ENCODE assay signal across 28 mouse cellular contexts in the genomic region with DNA sequence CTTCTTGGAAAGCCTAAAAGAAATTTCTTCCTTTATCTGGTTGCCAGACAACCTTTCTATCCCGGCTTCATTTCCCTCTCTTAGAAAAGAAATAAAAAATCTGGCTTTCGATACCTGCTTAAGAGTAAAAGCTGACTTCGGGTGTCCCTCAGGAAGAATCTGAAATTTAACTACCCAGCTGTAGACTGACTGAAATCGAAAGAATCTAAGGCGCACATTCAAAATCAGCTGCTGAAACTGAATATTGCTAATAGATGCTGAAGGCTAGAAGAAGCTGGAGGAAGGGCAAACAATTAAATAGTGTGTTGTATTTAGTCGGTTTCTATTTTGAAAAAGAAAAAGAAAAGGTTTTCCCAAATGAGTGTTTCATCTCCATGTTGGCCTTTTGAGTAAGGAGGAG.
"Had no signal": no experiment of that assay in that cellular context is flagged by ENCODE, and none has a peak within 500 bp of the region (broad histone marks: within the 10 kb centered on the region; RNA-seq: fewer than 3 reads in every experiment).

No protein-coding gene starts in this region.

- H3K4me2 ChIP-seq: embryonic facial prominence, embryonic 12.5 days; embryonic facial prominence, embryonic 13.5 days; embryonic facial prominence, embryonic 15.5 days; forebrain, embryonic 12.5 days; forebrain, embryonic 13.5 days; forebrain, embryonic 15.5 days had no signal

- H3K9me3 ChIP-seq: embryonic facial prominence, embryonic 10.5 days; embryonic facial prominence, embryonic 12.5 days; embryonic facial prominence, embryonic 13.5 days; embryonic facial prominence, embryonic 15.5 days; forebrain, embryonic 10.5 days; forebrain, embryonic 12.5 days; forebrain, embryonic 13.5 days; forebrain, embryonic 15.5 days had no signal

- H3K36me3 ChIP-seq: embryonic facial prominence, embryonic 10.5 days; embryonic facial prominence, embryonic 12.5 days; embryonic facial prominence, embryonic 13.5 days; embryonic facial prominence, embryonic 15.5 days; forebrain, embryonic 10.5 days; forebrain, embryonic 12.5 days; forebrain, embryonic 15.5 days had no signal

- H3K27me3 ChIP-seq: embryonic facial prominence, embryonic 12.5 days; embryonic facial prominence, embryonic 13.5 days; embryonic facial prominence, embryonic 15.5 days; forebrain, embryonic 12.5 days; forebrain, embryonic 13.5 days; forebrain, embryonic 15.5 days had no signal

- DNase-seq: cerebellum, adult 8-10 months; cerebellum, adult 9-10 months; cerebellum, adult 9-11 months; cerebellum, postnatal 10 days; cerebellum, postnatal 14 days; cerebellum, postnatal 25 days; cerebellum, postnatal 36 days; embryo, embryonic 11 days; forebrain, postnatal 0 days; gastrocnemius, adult 2 months; gastrocnemius, postnatal 10 days; gastrocnemius, postnatal 14 days; gastrocnemius, postnatal 25 days; gastrocnemius, postnatal 36 days; heart, adult 11 months; heart, adult 18-20 months; heart, adult 2 months had no signal

- H3K9ac ChIP-seq: embryonic facial prominence, embryonic 12.5 days; embryonic facial prominence, embryonic 13.5 days; embryonic facial prominence, embryonic 15.5 days; forebrain, embryonic 12.5 days; forebrain, embryonic 13.5 days; forebrain, embryonic 15.5 days; forebrain, postnatal 0 days had no signal

- ATAC-seq: forebrain, embryonic 13.5 days; forebrain, embryonic 14.5 days; forebrain, embryonic 15.5 days; forebrain, embryonic 16.5 days; forebrain, postnatal 0 days had no signal

- H3K4me1 ChIP-seq: embryonic facial prominence, embryonic 10.5 days; embryonic facial prominence, embryonic 12.5 days; embryonic facial prominence, embryonic 13.5 days; embryonic facial prominence, embryonic 15.5 days; forebrain, embryonic 12.5 days; forebrain, embryonic 13.5 days; forebrain, embryonic 15.5 days had no signal

- H3K27ac ChIP-seq: embryonic facial prominence, embryonic 10.5 days; embryonic facial prominence, embryonic 12.5 days; embryonic facial prominence, embryonic 13.5 days; embryonic facial prominence, embryonic 15.5 days; forebrain, embryonic 10.5 days; forebrain, embryonic 12.5 days; forebrain, embryonic 13.5 days; forebrain, embryonic 15.5 days; gastrocnemius, adult 2 months; heart, adult 2 months had no signal

- H3K4me3 ChIP-seq: embryonic facial prominence, embryonic 10.5 days; embryonic facial prominence, embryonic 12.5 days; embryonic facial prominence, embryonic 13.5 days; embryonic facial prominence, embryonic 15.5 days; erythroblast, embryonic 14.5 days; forebrain, embryonic 10.5 days; forebrain, embryonic 12.5 days; forebrain, embryonic 13.5 days; forebrain, embryonic 15.5 days; gastrocnemius, adult 2 months; heart, adult 2 months had no signal
